Mouse (Mus musculus) CH12F3 (cell line): Measurements from ENCODE around the gene Creb5.

Source experiments
- in situ Hi-C: fragments of 300-500 bp; cut with MboI; formaldehyde crosslinking; loops from 2 replicates; pipeline ENCODE4 v1.14.3; 2020; ENCODE audit warnings: low sequenced_read_pairs

Gene Creb5

GRCm38 (mm10) chr6:53287038-53287561, at the start of gene Creb5:
Gene Creb5, plus strand, starts transcription at chr6:53287270.
- in situ Hi-C loops: no loop called here

- in situ Hi-C loops: no loop called here
These were observed 27.2 kb upstream of the Creb5 start for GRCm38 (mm10) chr6:53259841-53260240.

GRCm38 (mm10) chr6:53262401-53262800, 24.7 kb upstream of the Creb5 start:
- in situ Hi-C loops: no loop called here

- in situ Hi-C loops: no loop called here
These were observed 20.0 kb upstream of the Creb5 start for GRCm38 (mm10) chr6:53267036-53267435.

GRCm38 (mm10) chr6:53267732-53268505, 19.2 kb upstream of the Creb5 start:
- in situ Hi-C loops: no loop called here

GRCm38 (mm10) chr6:53271216-53271615, 15.9 kb upstream of the Creb5 start:
- in situ Hi-C loops: no loop called here

GRCm38 (mm10) chr6:53271636-53272035, 15.4 kb upstream of the Creb5 start:
- in situ Hi-C loops: no loop called here

GRCm38 (mm10) chr6:53286389-53287037, 557 bp upstream of the Creb5 start:
- in situ Hi-C loops: no loop called here

- in situ Hi-C loops: no loop called here
These were observed 702 bp downstream of the Creb5 start for GRCm38 (mm10) chr6:53287562-53288381.

- in situ Hi-C loops: no loop called here
These were observed 1.8 kb downstream of the Creb5 start for GRCm38 (mm10) chr6:53288584-53289558.

- in situ Hi-C loops: no loop called here
These were observed 2.6 kb downstream of the Creb5 start for GRCm38 (mm10) chr6:53289659-53290058.

GRCm38 (mm10) chr6:53290215-53290990, 3.3 kb downstream of the Creb5 start:
- in situ Hi-C loops: no loop called here

- in situ Hi-C loops: no loop called here
These were observed 5.9 kb downstream of the Creb5 start for GRCm38 (mm10) chr6:53292931-53293330.

GRCm38 (mm10) chr6:53297851-53298250, 10.8 kb downstream of the Creb5 start:
- in situ Hi-C loops: no loop called here

GRCm38 (mm10) chr6:53304201-53304600, 17.1 kb downstream of the Creb5 start:
- in situ Hi-C loops: no loop called here

- in situ Hi-C loops: no loop called here
These were observed 19.1 kb downstream of the Creb5 start for GRCm38 (mm10) chr6:53306156-53306555.

GRCm38 (mm10) chr6:53306710-53307109, 19.6 kb downstream of the Creb5 start:
- in situ Hi-C loops: no loop called here

- in situ Hi-C loops: no loop called here
These were observed 21.6 kb downstream of the Creb5 start for GRCm38 (mm10) chr6:53308684-53309083.

GRCm38 (mm10) chr6:53313604-53314003, 26.5 kb downstream of the Creb5 start:
- in situ Hi-C loops: no loop called here
